Mouse (Mus musculus): Measurements from ENCODE around the gene Fndc3b. TPM values are rescaled to one million over a fixed set of nuclear protein-coding genes. Genes with fewer than 3 reads are reported as not detected.

Fndc3b gene
- polyA plus RNA-seq, 1 experiment from 2014 or later = 10.9 TPM

DNA sequence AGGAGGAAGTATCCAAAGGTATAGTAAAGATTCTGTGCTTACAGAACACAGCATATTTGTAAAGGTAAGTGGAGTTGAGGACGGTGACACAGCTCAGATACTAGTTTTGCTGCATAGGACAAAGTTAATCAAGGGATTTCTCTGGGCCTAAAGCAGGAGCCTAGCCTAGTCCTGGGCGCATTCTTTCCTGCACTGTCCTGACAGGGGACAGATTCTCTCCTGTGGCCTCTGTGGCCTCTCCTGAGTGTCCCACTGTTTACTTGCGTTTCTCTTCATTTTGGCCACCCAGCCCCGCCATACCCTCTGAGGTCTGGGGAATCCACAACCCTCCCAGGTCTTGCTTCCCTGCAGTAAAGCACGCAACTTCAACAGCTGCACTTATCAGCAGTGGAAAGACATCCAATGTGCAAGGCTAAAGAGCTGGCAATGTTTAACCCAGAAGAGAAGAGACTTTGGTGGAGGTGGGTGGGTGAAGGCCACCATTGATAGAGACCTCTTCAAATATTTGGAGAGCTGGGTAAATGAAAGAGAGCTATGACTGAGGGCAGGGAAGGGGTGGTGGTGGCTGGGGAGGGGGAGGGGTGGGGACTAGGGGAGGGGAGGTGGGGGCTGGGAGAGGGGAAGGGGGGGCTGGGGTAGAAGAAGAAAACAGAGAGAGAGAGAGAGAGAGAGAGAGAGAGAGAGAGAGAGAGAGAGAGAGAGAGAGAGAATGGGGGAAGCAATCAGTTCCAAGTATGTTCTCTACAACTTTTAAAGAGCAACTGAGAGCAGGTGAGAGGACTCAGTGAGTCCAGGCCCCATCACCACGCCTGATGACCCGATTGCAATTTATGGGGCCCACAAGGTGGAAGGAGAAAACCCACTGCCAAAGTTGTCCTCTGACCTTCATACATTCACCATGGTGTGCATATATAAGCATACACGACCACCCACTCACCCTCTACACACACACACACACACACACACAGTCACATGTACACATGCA, 18.0 kb upstream of the Fndc3b start:
- Histone ChIP-seq H3K4me2 (no peak overlapping the region), H3K27ac (no peak overlapping the region), H3K4me3 (no peak overlapping the region), H3K4me1 (replicated peaks) (no peaks in the 10 kb centered on the region), H3K9ac (no peak overlapping the region), H3K36me3 (no peaks in the 10 kb centered on the region), H3K27me3 (no peaks in the 10 kb centered on the region), H3K9me3 (no peaks in the 10 kb centered on the region)
- WGBS = 76% methylated on average over 8 of the region's 8 CpGs
- no peak for ATAC-seq (ENCODE audit: low FRiP score)

DNA sequence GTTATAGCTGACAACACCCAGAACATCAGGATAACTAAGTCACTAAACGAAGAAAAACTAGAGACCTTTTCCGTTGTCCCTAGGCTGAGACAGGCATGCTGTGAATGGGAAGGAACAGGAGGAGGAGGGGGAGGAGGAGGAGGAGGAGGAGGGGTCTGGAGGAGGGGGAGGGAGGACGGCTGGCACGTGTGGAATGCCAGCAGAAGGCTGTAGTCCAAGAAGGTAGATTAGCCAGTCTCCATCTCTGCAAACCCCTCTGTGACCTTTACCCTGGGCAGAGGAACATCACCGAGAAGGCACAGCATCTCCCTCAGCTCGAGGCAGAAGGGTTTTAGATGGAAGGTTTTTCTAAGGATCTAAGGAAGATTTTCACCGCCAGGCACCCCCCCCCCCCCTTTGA, 17.1 kb upstream of the Fndc3b start:
- Histone ChIP-seq H3K27me3 (no peaks in the 10 kb centered on the region), H3K9me3 (no peaks in the 10 kb centered on the region), H3K27ac (no peak overlapping the region), H3K4me2 (no peak overlapping the region), H3K36me3 (no peaks in the 10 kb centered on the region), H3K9ac (no peak overlapping the region), H3K4me1 (replicated peaks) (no peaks in the 10 kb centered on the region), H3K4me3 (no peak overlapping the region)
- WGBS = 17% methylated on average over 7 of the region's 7 CpGs
- ATAC-seq (ENCODE audit: low FRiP score) = no peak

DNA sequence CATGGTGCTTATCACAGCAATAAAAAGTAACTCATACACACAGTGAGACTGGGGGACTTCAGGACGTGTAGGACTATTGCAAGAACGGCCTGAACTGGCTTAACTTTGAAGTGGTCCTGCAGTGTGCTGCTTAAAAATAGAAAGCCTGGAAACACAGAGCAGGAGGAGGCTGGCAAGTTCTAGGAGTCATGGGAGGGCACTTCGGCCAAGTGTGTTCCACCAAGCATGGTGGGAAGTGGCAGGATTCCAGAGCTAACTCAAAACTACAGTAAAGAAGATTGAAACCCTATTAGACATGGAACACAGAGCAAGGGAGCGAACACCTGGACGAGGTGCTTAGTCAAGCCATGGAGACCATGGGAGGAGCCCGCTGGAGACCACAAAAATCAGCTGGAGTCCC, 14.6 kb upstream of the Fndc3b start:
- H3K4me2 ChIP-seq = no peak overlapping the region
- no peaks in the 10 kb centered on the region for H3K27me3 ChIP-seq
- no peak overlapping the region for H3K27ac ChIP-seq
- H3K4me3 ChIP-seq = no peak overlapping the region
- no peaks in the 10 kb centered on the region for H3K4me1 ChIP-seq (replicated peaks)
- H3K36me3 ChIP-seq = no peaks in the 10 kb centered on the region
- ATAC-seq (ENCODE audit: low FRiP score) = no peak
- WGBS = 89% methylated on average over 6 of the region's 6 CpGs
- no peak overlapping the region for H3K9ac ChIP-seq
- no peaks in the 10 kb centered on the region for H3K9me3 ChIP-seq

DNA sequence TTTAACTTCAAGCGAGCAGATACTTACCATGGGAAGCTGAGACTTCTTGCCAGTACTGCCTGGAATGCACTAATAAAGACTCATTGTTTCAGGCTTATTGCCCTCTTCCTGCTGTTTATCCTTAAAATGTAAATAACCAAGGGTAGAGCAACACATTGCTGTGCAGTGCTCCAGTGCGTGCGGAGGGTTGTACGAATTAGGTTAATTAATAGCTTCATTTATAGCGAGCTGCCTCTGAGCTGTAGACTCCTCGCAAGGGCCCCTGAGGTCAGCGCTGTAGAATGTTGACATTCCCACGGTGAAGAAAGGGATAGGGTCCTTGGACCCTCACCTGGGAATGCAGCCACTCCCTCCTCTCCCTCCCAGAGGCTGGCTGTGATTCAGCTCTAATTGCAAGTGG, 13.1 kb upstream of the Fndc3b start:
- no peaks in the 10 kb centered on the region for H3K4me1 ChIP-seq (replicated peaks)
- no peak overlapping the region for H3K9ac ChIP-seq
- no peaks in the 10 kb centered on the region for H3K36me3 ChIP-seq
- H3K4me2 ChIP-seq = no peak overlapping the region
- no peak overlapping the region for H3K4me3 ChIP-seq
- 48% methylated on average over 8 of the region's 8 CpGs for WGBS
- H3K9me3 ChIP-seq = no peaks in the 10 kb centered on the region
- no peak overlapping the region for H3K27ac ChIP-seq
- H3K27me3 ChIP-seq = no peaks in the 10 kb centered on the region
- no peak for ATAC-seq (ENCODE audit: low FRiP score)

DNA sequence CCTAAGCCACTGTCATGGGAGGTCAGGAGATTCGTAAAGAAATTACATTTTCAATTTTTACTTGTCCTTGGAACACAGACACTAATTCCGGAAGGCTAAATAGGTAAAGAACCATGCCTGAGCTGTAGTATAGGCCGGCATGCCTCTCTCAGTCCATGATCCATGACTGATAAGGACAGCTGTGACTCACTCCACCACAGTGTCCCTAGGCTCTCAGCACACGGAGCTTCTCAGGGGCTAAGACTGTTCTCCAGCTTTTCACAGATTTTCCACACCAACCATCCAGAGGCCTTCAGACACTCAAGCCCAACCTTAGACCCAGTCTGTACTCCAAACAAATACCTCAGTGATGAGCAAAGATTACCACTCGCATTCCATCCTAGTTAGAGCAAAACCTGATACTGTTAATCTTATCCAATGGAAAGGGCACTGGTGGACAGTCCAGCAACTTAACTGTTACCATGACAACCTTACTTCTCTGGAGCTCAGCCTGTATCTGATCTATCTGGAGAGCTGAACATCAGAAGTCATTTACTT, 7.8 kb upstream of the Fndc3b start:
- H3K36me3 ChIP-seq = no peaks in the 10 kb centered on the region
- WGBS = 93% methylated on average over 5 of the region's 5 CpGs
- no peak overlapping the region for H3K4me3 ChIP-seq
- ATAC-seq (ENCODE audit: low FRiP score) = no peak
- H3K4me2 ChIP-seq = no peak overlapping the region
- H3K9ac ChIP-seq = no peak overlapping the region
- no peak overlapping the region for H3K27ac ChIP-seq
- H3K4me1 ChIP-seq (replicated peaks) = no peaks in the 10 kb centered on the region
- H3K9me3 ChIP-seq = no peaks in the 10 kb centered on the region
- no peaks in the 10 kb centered on the region for H3K27me3 ChIP-seq

DNA sequence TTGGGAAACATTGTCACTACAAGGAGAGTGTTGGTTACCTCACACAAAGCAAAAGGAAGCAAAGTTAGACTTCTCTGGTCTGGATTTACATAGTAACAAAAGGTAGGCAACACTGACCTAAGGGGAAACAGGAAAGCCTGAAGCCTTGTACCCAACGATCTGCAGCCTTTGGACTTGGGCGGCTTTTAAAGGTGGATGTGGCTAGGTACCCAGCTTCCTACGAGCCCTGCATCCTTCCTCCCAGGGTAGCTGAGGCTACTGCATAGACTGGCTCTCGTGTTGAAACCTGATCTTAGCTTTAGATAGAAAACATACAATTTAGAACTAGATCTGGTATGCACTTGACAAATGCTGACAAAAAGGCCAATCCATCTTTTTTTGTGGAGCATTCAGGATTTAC, 2.9 kb upstream of the Fndc3b start:
- H3K4me2 ChIP-seq = no peak overlapping the region
- H3K9ac ChIP-seq = no peak overlapping the region
- H3K4me3 ChIP-seq = no peak overlapping the region
- no peaks in the 10 kb centered on the region for H3K27me3 ChIP-seq
- H3K9me3 ChIP-seq = no peaks in the 10 kb centered on the region
- no peaks in the 10 kb centered on the region for H3K36me3 ChIP-seq
- 65% methylated on average over 4 of the region's 4 CpGs for WGBS
- no peak for ATAC-seq (ENCODE audit: low FRiP score)
- peaks cover 11% of the 10 kb centered on the region for H3K4me1 ChIP-seq (replicated peaks)
- H3K27ac ChIP-seq = no peak overlapping the region

DNA sequence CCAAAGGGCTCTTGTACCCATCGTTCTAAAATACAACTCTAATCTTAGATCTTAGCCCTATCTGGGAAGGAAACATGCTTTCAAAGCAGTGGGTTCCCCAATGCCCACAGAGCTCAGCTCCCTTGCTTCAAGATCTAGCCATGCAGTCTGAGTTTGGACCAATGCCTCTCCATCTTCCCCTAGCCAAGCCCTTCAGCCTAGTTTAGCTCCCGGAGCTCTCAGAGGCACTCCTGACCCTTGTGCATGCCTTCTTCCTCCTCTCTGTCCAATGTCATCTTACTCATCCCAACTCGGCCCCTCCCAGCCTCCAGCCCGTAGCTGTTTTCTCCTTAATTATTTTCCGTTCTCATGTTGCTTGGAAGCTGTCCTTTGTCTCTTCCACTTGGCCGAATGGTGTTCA, 1.3 kb upstream of the Fndc3b start:
- no peaks in the 10 kb centered on the region for H3K9me3 ChIP-seq
- no peak overlapping the region for H3K4me2 ChIP-seq
- WGBS = 60% methylated on average over 6 of the region's 6 CpGs
- no peaks in the 10 kb centered on the region for H3K36me3 ChIP-seq
- no peaks in the 10 kb centered on the region for H3K27me3 ChIP-seq
- H3K27ac ChIP-seq = no peak overlapping the region
- H3K4me1 ChIP-seq (replicated peaks) = peaks cover 17% of the 10 kb centered on the region
- no peak overlapping the region for H3K9ac ChIP-seq
- ATAC-seq (ENCODE audit: low FRiP score) = no peak
- H3K4me3 ChIP-seq = no peak overlapping the region

DNA sequence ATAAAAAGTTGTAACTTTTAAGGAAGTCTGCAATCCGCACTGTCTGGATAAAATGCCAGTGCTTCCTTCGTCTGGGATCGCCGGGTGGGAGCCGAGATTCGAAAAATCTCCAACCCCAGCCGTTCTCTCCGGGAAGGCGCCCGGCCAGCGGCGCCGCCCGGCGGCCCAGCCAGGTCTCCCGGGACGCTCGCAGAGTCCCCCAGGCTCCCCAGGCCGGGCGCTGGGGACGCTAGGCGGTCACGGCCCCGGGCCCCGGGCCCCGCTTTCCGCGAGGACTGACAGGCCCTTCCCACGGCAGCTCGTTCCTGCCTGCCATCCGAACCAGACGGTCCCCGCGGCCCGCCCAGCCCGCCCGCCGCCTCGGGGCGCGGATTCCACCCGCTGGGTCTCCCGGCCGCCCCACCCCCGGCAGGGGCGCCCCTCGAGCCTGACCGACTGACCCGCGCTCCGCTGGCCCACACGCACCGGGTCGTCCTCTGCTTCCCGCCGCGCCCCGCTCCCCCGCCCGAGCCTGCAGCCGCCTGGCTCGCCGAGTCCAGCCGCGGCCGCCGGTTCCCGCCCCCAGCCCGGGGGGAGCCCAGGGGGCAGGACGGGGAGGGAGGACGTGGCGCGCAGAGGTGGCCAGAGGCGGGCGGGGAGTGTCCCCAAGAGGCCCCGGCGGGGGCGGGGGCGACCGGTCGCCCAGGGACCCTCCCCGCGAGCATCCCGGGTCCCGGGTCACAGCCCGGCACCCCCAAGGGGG, 1.0 kb downstream of the Fndc3b start:
- H3K4me3 ChIP-seq = peak overlapping the region; percentile 83
- no peaks in the 10 kb centered on the region for H3K9me3 ChIP-seq
- H3K9ac ChIP-seq = peak overlapping the region; percentile 82
- peak; percentile 48 for ATAC-seq (ENCODE audit: low FRiP score)
- no peaks in the 10 kb centered on the region for H3K36me3 ChIP-seq
- peaks cover 17% of the 10 kb centered on the region for H3K4me1 ChIP-seq (replicated peaks)
- H3K4me2 ChIP-seq = peak overlapping the region; percentile 65
- peak overlapping the region; percentile 92 for H3K27ac ChIP-seq
- no peaks in the 10 kb centered on the region for H3K27me3 ChIP-seq
- 2% methylated on average over 42 of the region's 86 CpGs for WGBS

DNA sequence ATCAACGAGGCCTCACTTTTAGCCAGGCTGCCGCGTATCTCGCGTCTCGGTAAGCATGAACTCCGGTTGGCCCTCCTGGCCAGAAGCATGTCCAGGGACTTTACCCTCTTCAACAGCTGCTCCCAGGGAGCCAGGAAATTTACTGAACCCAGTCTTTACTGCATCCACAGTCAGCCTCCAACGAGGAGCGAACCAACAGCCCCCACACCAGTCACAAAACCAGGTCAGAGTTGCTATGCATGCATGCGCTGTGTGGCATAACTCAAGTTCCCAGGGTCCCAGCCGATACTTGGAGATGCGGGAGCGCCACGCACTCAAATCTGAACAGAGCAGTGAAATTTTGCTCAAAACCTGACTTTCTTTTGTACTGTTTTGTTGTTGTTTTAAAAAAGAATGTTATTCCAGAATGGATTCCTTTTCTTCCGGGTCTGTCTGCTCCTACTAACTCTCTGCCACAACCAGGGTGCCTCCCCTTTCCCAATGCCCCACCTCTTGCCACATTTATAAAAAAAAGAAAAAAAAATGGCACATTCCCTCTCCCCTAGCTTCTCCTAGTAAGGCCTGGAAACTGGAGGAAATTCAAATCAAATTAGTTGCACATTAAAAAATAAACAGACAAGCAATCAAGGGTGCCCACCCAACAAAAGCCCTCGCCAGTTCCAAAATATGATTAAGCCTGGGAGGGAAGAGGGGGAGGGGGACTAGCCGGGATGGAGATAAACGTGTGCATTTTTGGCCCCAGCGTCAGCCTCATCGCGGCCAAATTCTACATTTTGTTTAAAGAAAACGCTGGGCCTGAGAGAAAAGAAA, 1.8 kb downstream of the Fndc3b start:
- peaks cover 17% of the 10 kb centered on the region for H3K4me1 ChIP-seq (replicated peaks)
- H3K27ac ChIP-seq = peak overlapping the region; percentile 92
- no peak for ATAC-seq (ENCODE audit: low FRiP score)
- WGBS = 2% methylated on average over 22 of the region's 22 CpGs
- no peaks in the 10 kb centered on the region for H3K9me3 ChIP-seq
- H3K36me3 ChIP-seq = no peaks in the 10 kb centered on the region
- H3K4me3 ChIP-seq = peak overlapping the region; percentile 83
- no peaks in the 10 kb centered on the region for H3K27me3 ChIP-seq
- peak overlapping the region; percentile 65 for H3K4me2 ChIP-seq
- H3K9ac ChIP-seq = peak overlapping the region; percentile 82

DNA sequence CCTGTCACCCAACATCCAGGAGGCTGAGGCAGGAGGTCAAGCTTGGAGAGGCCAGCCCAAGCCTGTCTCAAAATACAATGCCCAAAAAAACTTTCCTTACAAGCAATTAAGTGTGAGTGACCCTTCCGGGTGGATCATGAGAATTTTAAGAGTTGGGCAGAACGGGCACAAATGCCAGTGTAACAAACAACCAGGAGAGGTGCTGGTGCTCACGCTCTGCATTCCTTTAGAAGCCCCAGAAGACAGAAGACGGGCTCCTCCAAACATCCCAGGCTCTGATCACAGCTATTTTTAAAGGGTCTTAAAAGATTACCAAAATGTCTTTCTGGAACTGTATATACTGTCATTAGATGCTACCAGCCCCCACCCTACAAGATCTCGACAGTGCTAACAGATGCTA, 2.5 kb downstream of the Fndc3b start:
- Histone ChIP-seq H3K27me3 (no peaks in the 10 kb centered on the region), H3K4me3 (peak overlapping the region; percentile 83), H3K4me2 (peak overlapping the region; percentile 65), H3K27ac (0 out of 2 replicates have a peak overlapping the region, but pooled peaks have one; percentile 52), H3K9me3 (no peaks in the 10 kb centered on the region), H3K36me3 (no peaks in the 10 kb centered on the region), H3K4me1 (replicated peaks) (peaks cover 17% of the 10 kb centered on the region), H3K9ac (peak overlapping the region; percentile 82; the same call in 1 of the 2 replicates)
- WGBS = 36% methylated on average over 5 of the region's 5 CpGs
- no peak for ATAC-seq (ENCODE audit: low FRiP score)

DNA sequence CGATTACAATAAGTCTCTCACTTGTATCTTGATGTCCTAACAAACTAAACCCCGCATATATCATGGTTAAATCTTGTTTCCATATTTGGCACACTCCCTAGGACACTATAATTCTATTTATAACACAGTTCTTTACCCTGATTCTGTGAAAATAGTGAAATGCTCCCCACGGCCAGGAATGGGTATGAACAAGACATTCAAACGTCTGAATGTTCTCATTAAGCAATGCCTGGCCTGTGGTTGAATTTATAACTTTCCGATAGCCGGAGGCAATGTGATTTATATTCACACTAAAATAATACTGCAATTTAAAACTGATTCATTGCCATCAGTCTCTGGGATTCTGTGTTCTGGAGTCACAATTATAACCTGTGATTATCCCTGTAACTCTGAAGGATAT, 5.3 kb downstream of the Fndc3b start:
- no peak overlapping the region for H3K27ac ChIP-seq
- H3K9ac ChIP-seq = no peak overlapping the region
- H3K4me3 ChIP-seq = no peak overlapping the region
- H3K36me3 ChIP-seq = no peaks in the 10 kb centered on the region
- no peak for ATAC-seq (ENCODE audit: low FRiP score)
- H3K4me2 ChIP-seq = no peak overlapping the region
- H3K9me3 ChIP-seq = no peaks in the 10 kb centered on the region
- WGBS = 81% methylated on average over 6 of the region's 6 CpGs
- peaks cover 17% of the 10 kb centered on the region for H3K4me1 ChIP-seq (replicated peaks)
- H3K27me3 ChIP-seq = no peaks in the 10 kb centered on the region

DNA sequence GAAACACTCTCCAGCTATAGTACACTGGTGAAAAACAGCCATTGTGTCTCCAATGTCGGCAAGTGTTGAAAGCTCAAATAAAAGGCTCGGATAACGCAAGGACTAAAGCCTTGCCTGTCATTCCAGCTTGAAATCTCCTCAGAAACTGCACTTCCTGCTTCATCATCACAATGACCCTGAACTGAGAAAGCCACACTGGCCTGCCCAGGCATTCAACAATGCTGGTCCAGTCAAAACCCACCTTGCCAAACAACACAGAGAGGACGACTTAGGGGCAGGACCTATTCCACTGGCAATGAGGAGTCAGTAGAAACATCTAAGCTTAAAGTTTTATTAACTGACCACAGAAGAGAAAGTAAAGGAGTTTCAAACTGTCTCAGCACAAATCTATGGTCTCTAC, 6.1 kb downstream of the Fndc3b start:
- Histone ChIP-seq H3K27ac (no peak overlapping the region), H3K9me3 (no peaks in the 10 kb centered on the region), H3K4me2 (no peak overlapping the region), H3K4me1 (replicated peaks) (peaks cover 16% of the 10 kb centered on the region), H3K4me3 (no peak overlapping the region), H3K27me3 (no peaks in the 10 kb centered on the region), H3K9ac (no peak overlapping the region), H3K36me3 (no peaks in the 10 kb centered on the region)
- ATAC-seq (ENCODE audit: low FRiP score) = no peak
- 69% methylated on average over 4 of the region's 4 CpGs for WGBS
